Mouse (Mus musculus): ENCODE data around the gene Nup88. TPM values are rescaled to one million over a fixed set of nuclear protein-coding genes. Genes with fewer than 3 reads are reported as not detected.

Nup88 gene
- polyA plus RNA-seq (2015; fragmentation: Nextera tagmentation; extraction: Ambion mirVana) = 148 and 149 TPM in 2 replicates

DNA sequence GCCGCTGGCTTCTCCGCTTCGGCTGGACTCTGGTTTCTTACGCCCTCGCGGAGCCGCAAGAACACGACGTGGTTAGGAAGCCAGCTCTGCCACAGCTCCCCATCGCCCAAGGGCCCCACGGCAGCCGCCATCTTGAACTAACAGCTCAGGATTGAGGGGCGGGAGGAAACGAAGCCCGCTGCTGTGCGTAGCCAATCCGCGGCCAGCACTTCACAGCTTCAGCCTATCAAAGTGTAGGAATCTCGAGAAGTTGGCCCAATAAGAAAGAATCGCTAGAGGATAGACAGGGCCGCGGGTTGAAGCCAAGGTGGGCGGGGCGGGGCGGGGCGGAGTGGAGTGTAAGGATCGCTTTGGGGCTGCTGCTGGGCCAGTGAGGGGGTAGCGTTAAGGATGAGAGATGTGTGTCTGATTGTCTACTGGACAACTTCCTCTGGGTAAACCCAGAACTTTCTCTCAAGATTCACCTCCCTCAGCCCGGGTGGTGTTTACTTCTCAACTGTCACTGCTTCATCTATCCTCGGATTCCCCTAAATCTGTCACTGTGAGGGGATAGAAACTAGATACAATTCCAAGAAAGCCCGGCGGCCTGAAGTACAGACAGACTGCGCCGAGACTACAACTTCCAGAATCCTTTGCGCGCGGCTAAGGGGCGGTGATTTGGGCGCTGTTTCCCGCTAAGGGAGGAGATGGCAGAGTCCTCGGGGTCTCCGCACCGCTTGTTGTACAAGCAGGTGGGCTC lies at the start of gene Nup88, which contains the start of gene Rpain:
Nup88 (minus strand) TSS at position 153 of the 739 bp plus-strand sequence.
Rpain (plus strand) TSS at position 393 of the 739 bp plus-strand sequence.
- H3K9me3 ChIP-seq = no peaks in the 10 kb centered on the region
- H3K4me3 ChIP-seq = peak within 1 kb of the TSS; percentile 89
- peak; percentile 98 for ATAC-seq (replicated peaks)
- peaks cover 25% of the 10 kb centered on the region for H3K4me1 ChIP-seq
- peak within 1 kb of the TSS; percentile 94 for H3K27ac ChIP-seq (replicated peaks)
- H3K9ac ChIP-seq (replicated peaks) = peak within 1 kb of the TSS; percentile 97
- no peaks in the 10 kb centered on the region for H3K27me3 ChIP-seq
- peaks cover 27% of the 10 kb centered on the region for H3K36me3 ChIP-seq
- H3K4me2 ChIP-seq (replicated peaks) = peak within 1 kb of the TSS; percentile 83
- 0% methylated on average over 43 of the region's 43 CpGs for WGBS

DNA sequence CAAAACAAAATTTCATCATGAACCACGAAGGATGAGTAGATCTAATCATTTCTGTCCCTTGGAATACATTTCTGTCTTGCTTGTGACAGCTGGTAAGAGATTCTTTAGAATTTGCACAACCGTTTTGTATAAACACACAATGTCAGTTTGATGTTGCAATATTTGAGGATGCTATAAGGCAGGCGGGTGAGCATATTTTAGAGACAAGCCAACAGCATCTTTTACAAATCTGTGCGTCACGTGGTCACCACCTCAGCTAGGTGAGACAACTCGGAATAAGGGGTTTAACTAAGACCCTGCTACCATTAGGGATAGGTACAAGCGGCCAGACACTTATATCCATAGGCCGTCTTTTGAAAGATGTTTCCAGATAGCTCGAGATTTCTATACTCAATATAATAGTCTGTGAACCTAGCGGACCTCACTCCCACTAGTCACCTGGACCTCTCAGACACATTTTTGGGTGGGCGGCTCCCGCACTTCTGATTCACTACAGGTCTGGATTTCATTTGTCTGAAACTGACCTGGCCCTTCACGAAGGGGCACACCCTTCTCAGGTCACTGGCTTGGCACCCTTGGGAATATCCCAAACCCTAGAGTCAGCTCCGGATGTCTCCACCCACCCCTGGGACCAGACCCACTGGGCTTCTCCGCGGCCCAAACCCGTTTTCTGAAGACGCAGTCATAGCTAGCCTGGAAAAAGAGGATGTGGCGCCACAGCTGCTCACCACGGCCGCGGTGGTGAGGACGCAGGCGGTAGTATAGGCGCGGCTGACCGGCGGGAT lies 48.8 kb upstream of the Nup88 start:
- Histone ChIP-seq H3K4me1 (peaks cover 61% of the 10 kb centered on the region), H3K27me3 (no peaks in the 10 kb centered on the region), H3K4me2 (replicated peaks) (peak overlapping the region; percentile 72), H3K36me3 (no peaks in the 10 kb centered on the region), H3K9me3 (no peaks in the 10 kb centered on the region), H3K27ac (replicated peaks) (peak overlapping the region; percentile 85), H3K4me3 (peak overlapping the region; percentile 73), H3K9ac (replicated peaks) (peak overlapping the region; percentile 79)
- no peak; the same call in 1 of the 2 replicates for ATAC-seq (replicated peaks)
- WGBS = 4% methylated on average over 28 of the region's 28 CpGs

DNA sequence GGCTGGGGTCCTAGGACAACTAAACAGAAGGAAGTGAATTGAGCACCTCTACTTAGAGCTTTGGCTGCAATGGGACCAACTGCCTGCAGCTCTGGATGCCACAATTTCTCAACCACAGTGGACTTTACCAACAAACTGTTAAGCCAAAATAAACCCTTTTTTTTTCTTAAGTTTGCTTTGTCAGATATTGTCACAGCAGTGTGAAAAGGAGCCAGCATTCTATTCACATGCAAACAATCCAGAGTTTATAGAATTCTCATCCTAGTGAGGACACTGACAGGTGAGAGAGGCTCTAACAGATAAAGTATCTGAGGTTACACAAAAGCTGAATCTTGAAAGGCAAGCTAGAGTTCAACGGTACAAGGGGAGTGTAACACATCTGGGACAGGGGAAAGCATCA lies 47.3 kb upstream of the Nup88 start:
- Histone ChIP-seq H3K27ac (replicated peaks) (no peak overlapping the region), H3K4me1 (peaks cover 47% of the 10 kb centered on the region), H3K9ac (replicated peaks) (no peak overlapping the region), H3K9me3 (no peaks in the 10 kb centered on the region), H3K27me3 (no peaks in the 10 kb centered on the region), H3K4me2 (replicated peaks) (no peak overlapping the region), H3K36me3 (peaks cover 12% of the 10 kb centered on the region), H3K4me3 (no peak overlapping the region)
- 90% methylated on average over 1 of the region's 1 CpGs for WGBS
- no peak for ATAC-seq (replicated peaks)

DNA sequence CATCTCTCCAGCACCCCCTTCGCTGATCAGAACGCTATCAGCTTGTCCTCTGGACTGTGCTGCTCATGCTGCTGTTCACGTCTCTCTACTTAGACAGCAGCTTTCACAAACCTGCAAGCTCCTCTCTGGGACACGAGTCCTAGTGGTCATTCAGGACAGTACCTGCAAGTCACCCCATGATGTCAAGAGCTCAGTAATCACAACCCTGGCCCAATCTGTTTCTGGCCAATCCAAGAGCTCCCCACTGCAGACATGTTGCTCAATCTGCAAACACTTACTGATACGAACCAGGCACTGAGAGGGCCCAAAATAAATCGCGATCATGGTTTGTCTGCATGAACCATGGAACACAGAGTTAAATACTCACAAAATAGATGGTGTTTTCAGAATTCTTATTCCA lies 43.0 kb upstream of the Nup88 start:
- peaks cover 44% of the 10 kb centered on the region for H3K36me3 ChIP-seq
- H3K4me3 ChIP-seq = no peak overlapping the region
- H3K27ac ChIP-seq (replicated peaks) = no peak overlapping the region
- peaks cover 19% of the 10 kb centered on the region for H3K4me1 ChIP-seq
- WGBS = 96% methylated on average over 7 of the region's 7 CpGs
- H3K9me3 ChIP-seq = no peaks in the 10 kb centered on the region
- ATAC-seq (replicated peaks) = no peak
- no peaks in the 10 kb centered on the region for H3K27me3 ChIP-seq
- no peak overlapping the region for H3K9ac ChIP-seq (replicated peaks)
- H3K4me2 ChIP-seq (replicated peaks) = no peak overlapping the region

DNA sequence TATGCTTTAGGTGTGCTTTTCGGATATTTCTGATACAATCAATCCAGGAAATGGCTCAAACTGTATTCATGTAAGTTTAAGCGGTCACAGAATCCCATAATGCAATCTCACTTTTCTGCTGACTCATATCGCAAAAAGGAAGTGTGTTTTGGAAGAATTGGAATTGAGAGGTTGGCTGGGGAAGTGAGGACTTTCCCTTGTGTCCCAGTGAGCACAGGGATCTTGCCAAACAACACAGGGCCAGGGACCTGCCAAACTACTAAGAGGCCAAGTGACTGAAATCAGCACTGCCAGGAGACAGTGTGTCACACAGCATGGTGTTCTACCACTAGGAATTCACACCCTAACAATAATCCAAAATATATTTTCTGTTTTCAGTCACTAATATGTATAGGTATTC lies 38.5 kb upstream of the Nup88 start:
- Histone ChIP-seq H3K9ac (replicated peaks) (no peak overlapping the region), H3K27me3 (no peaks in the 10 kb centered on the region), H3K4me3 (no peak overlapping the region), H3K36me3 (peaks cover 49% of the 10 kb centered on the region), H3K4me1 (peaks cover 8% of the 10 kb centered on the region), H3K9me3 (no peaks in the 10 kb centered on the region), H3K4me2 (replicated peaks) (no peak overlapping the region), H3K27ac (replicated peaks) (no peak overlapping the region)
- no peak for ATAC-seq (replicated peaks)
- WGBS = 96% methylated on average over 3 of the region's 3 CpGs

DNA sequence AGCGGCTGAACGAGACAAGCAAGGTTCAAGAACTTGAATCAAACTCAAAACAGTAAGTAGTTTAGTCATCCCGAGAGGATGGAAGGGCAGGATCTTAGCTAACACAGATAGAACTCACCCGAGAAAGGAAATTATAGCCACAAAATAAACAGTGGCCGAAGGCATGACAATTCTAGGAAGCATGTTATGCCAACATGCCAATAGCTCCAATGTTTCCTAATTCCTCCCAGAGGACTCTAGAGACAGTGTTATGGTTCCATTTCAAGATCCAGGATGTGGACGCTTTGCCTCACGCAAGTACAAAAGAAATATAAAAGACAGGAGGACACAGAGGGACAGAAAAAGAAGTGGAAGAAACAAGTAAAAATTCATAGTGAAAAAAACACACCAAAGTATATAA lies 38.1 kb upstream of the Nup88 start:
- Histone ChIP-seq H3K27me3 (no peaks in the 10 kb centered on the region), H3K9ac (replicated peaks) (no peak overlapping the region), H3K36me3 (peaks cover 47% of the 10 kb centered on the region), H3K4me2 (replicated peaks) (no peak overlapping the region), H3K4me3 (no peak overlapping the region), H3K4me1 (peaks cover 13% of the 10 kb centered on the region), H3K27ac (replicated peaks) (no peak overlapping the region), H3K9me3 (no peaks in the 10 kb centered on the region)
- ATAC-seq (replicated peaks) = no peak
- 93% methylated on average over 7 of the region's 7 CpGs for WGBS

DNA sequence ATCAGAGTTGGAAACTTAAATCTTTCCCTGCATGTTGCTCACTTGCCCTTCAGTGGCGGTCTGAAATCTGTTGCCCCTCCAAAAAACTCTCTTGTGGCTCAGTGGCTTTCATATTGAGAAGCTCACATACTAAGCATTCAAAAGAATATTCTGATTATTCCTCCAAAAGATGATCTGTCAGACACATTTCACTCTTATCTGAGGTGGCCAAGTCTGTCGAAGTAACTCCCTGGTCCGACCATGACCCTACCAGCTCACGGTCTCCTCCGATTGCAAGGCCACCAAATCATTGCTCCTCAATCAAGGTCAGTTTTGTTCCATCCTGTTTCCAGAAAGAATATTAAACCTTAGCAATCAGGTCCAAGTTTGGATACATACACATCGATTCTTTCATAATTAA lies 37.3 kb upstream of the Nup88 start:
- H3K36me3 ChIP-seq = peaks cover 39% of the 10 kb centered on the region
- no peaks in the 10 kb centered on the region for H3K9me3 ChIP-seq
- no peak overlapping the region for H3K9ac ChIP-seq (replicated peaks)
- H3K4me3 ChIP-seq = no peak overlapping the region
- peaks cover 21% of the 10 kb centered on the region for H3K4me1 ChIP-seq
- no peaks in the 10 kb centered on the region for H3K27me3 ChIP-seq
- no peak overlapping the region for H3K27ac ChIP-seq (replicated peaks)
- 96% methylated on average over 6 of the region's 6 CpGs for WGBS
- ATAC-seq (replicated peaks) = no peak
- no peak overlapping the region for H3K4me2 ChIP-seq (replicated peaks)

DNA sequence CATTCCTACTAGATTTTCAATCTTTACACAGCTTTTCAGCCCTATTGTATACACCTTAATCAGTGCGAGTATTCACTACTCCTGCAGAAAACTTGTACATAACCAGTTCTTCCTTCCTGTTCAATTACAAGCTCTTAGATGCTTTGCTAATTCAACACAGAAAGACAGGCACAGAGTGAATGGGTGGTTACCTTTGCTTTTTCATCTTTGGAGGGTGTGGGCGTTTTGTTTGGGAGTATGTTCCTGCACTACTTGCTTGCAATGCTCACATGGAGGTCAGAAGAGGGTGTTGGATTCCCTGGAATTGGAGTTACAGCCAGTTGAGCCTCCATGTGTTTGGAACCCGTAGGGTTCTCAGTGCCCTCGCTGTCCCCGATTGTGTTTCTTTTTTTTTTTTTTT lies 35.3 kb upstream of the Nup88 start:
- 56% methylated on average over 5 of the region's 5 CpGs for WGBS
- Histone ChIP-seq H3K4me2 (replicated peaks) (peak overlapping the region; percentile 45), H3K4me3 (peak overlapping the region; percentile 99), H3K9ac (replicated peaks) (peak overlapping the region; percentile 32; the same call in 1 of the 2 replicates), H3K27me3 (no peaks in the 10 kb centered on the region), H3K36me3 (peaks cover 25% of the 10 kb centered on the region), H3K9me3 (no peaks in the 10 kb centered on the region), H3K4me1 (peaks cover 21% of the 10 kb centered on the region), H3K27ac (replicated peaks) (peak overlapping the region; percentile 57)
- ATAC-seq (replicated peaks) = no peak

DNA sequence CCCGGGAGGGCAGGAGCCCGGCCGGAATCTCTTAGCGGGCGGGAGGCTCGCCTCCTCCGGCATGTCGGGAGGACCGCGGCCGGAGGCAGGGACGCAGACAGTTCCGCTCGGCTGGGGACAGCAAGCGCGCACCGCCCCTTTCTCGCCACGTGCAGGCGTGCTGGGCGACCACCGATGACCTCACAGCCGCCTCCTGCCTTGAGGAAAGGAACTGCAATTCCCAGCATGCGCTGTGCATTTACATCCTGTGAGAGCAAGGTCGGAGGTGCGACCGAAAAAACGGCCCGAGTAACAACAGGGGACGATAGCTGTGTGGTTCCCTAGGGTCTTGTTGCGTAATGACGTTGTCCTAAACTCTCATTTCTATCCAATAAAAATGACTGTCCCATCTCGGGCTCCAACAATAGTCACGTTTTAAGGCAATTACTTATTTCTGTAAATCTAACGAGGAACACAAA lies 34.6 kb upstream of the Nup88 start, which contains the start of gene Dhx33:
Dhx33 (minus strand) TSS at position 122 of the 458 bp plus-strand sequence.
- H3K4me3 ChIP-seq = peak within 1 kb of the TSS; percentile 99
- WGBS = 1% methylated on average over 35 of the region's 35 CpGs
- peaks cover 21% of the 10 kb centered on the region for H3K4me1 ChIP-seq
- H3K36me3 ChIP-seq = peaks cover 24% of the 10 kb centered on the region
- H3K27ac ChIP-seq (replicated peaks) = peak within 1 kb of the TSS; percentile 79
- H3K4me2 ChIP-seq (replicated peaks) = peak within 1 kb of the TSS; percentile 78
- H3K27me3 ChIP-seq = no peaks in the 10 kb centered on the region
- peak within 1 kb of the TSS; percentile 67 for H3K9ac ChIP-seq (replicated peaks)
- no peaks in the 10 kb centered on the region for H3K9me3 ChIP-seq
- ATAC-seq (replicated peaks) = peak; percentile 98

DNA sequence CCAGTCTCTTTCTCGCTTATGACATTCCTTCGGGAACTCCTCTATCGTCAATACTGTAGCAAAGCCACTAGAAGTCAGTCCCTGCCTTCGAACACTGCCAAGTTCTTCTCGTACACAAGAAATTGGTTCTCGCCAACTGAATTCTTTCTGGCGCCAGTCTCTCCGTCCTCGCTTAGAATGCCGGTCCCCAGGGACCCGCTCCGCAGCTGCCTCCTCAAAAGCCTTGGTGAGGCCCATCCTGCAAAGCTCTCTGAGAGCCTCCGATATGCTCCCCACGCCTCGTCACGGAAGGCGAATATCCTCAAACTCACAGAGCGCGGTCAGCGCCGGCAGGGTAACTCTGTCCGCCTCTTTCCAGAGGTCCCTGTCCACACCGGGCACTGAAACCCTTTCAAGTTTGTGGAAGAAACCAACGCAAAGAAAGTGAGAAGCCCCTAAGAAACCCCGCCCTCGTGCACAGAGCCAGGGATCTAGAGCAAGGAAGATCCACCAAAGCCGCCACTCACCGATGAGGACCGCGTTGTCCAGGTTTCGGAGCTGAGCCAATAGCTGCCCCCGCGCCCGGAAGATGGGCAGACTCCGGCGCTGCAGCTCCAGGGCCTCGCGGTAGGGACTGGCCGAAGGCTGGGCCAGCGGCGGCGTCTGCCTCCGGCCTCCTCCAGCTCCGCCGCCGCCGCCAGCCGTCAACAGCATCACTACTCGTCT lies 34.0 kb upstream of the Nup88 start:
- ATAC-seq (replicated peaks) = peak; percentile 82; the same call in 1 of the 2 replicates
- peaks cover 21% of the 10 kb centered on the region for H3K4me1 ChIP-seq
- no peaks in the 10 kb centered on the region for H3K27me3 ChIP-seq
- H3K9me3 ChIP-seq = no peaks in the 10 kb centered on the region
- peak overlapping the region; percentile 78 for H3K4me2 ChIP-seq (replicated peaks)
- peaks cover 26% of the 10 kb centered on the region for H3K36me3 ChIP-seq
- H3K9ac ChIP-seq (replicated peaks) = peak overlapping the region; percentile 67
- H3K4me3 ChIP-seq = peak overlapping the region; percentile 99
- under 1% methylated on average over 49 of the region's 49 CpGs for WGBS
- H3K27ac ChIP-seq (replicated peaks) = peak overlapping the region; percentile 79

DNA sequence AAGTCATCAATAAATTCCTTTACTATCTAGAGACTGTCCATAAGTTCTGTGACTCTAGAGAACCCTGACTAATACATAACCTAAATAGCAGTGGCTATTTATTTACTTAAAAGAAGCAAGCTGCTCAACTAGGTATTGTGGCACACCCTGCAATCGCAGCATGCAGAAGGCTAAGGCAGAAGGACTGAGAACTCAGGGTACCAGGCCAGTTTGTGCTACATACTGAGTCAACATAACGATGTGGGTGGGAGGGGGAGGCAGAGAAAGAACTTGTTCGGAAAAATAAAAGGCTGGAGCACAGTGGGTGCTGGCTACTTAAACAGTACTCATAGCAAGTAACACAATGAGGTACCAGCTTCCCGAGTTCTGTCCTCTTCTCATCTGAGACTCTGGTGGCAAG lies 31.4 kb upstream of the Nup88 start:
- Histone ChIP-seq H3K4me2 (replicated peaks) (no peak overlapping the region), H3K9me3 (no peaks in the 10 kb centered on the region), H3K4me1 (peaks cover 21% of the 10 kb centered on the region), H3K9ac (replicated peaks) (no peak overlapping the region), H3K27ac (replicated peaks) (no peak overlapping the region), H3K27me3 (no peaks in the 10 kb centered on the region), H3K36me3 (peaks cover 38% of the 10 kb centered on the region), H3K4me3 (no peak overlapping the region)
- ATAC-seq (replicated peaks) = no peak
- WGBS = 74% methylated on average over 4 of the region's 4 CpGs
